Mouse (Mus musculus) adrenal gland, postnatal 25 days (tissue): ENCODE data around the gene Tspan32. TPM values are rescaled to one million over a fixed set of nuclear protein-coding genes. Genes with fewer than 3 reads are reported as not detected.

Source experiments
- DNase-seq: peaks from one replicate; pipeline ENCODE4 v3.0.0; 2021; ENCODE audit warnings: mixed read lengths
- long read RNA-seq: library from polyadenylated mRNA; stranded (forward); transcript quantifications from one replicate; pipeline ENCODE4 v2.0.0, GENCODE M21; 2021
- total RNA-seq: library from RNA; stranded (reverse); gene quantifications from 2 replicates; pipeline ENCODE4 v1.2.3, GENCODE M21; 2021

The Tspan32 gene
- total RNA-seq, result 0.21 TPM in 1 of 2 replicates, not detected in the other
- long read RNA-seq, partial matches to known transcripts, result 0 of 1 reads
- long read RNA-seq, other reads (novel, unspliced or antisense), result 0 of 1 reads

DNA sequence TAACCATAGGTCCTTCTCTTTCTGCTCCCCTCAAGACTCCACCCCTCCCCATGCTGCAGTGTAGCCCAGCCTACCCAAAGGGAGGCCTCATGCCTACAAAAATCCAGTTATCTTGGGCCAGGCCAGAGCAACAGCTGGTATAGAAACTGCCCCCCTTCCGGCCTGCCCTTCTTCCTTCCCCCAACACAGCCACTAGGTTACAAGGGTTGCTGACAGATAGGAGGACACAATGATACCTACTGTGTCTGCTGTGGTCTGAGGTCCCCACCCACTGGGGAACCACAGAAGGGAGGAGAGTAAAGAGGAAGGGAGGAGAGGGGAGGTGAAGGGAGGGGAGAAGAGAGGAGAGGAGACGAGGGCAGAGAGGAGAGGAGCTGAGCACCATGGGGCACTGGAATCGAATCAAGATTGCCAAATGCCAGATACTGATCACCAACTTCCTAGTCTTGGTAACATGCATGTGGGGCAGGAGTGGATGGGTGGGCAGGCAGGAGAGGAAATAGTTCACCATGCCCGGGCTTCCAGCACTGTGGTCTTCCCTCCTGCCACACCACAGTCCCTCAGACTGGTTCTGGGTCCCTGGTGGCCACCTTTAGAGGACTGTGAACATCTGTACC, at the start of gene Tspan32:
Gene Tspan32, plus strand, starts transcription at position 320 of the 617 bp plus-strand sequence.
- DNase-seq, result no peak

DNA sequence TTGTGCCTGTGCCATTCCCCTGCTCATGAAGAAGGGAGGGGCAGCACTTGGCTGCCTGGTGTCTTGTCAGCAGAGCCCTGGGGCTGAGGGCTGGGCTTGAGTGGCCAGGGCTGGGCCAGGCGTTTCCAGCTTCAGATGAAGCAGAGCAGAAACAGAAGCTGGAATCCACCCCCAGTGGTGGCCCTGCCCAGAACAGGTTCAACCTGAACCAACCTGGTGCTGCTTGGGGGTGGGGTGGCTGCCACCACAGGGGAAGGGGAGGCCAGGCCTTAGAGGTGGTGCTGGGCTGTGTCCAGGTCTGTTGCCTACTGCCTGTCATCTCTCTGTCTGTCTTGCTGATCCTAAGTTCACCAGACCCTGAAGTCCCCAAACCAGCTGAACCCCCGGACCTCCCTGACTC, 48.8 kb upstream of the Tspan32 start:
- DNase-seq, result no peak

- DNase-seq, result no peak
These were observed 46.0 kb upstream of the Tspan32 start for GRCm38 (mm10) chr7:142958817-142959216.

DNA sequence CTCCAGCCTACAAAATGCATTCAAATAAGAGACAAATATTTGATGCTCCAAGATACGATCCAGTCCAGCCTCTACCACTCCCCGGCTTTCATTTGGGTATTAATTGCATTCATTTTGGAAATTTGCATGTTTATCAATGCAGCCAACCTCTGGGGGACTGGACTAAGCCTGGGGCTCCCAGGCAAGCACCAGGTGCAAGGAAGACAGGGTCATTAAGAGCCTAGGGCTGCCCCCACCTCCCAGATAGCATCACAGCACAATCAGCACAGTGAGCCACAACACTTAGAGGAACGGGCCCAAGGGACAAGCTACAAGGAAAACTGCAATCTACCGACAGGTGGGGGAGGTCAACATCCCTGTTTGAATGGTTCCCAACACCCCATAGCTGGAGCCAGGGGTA, 45.1 kb upstream of the Tspan32 start:
- no peak for DNase-seq

- DNase-seq, result peak; percentile 79
These were observed 37.4 kb upstream of the Tspan32 start for GRCm38 (mm10) chr7:142967414-142967883.

DNA sequence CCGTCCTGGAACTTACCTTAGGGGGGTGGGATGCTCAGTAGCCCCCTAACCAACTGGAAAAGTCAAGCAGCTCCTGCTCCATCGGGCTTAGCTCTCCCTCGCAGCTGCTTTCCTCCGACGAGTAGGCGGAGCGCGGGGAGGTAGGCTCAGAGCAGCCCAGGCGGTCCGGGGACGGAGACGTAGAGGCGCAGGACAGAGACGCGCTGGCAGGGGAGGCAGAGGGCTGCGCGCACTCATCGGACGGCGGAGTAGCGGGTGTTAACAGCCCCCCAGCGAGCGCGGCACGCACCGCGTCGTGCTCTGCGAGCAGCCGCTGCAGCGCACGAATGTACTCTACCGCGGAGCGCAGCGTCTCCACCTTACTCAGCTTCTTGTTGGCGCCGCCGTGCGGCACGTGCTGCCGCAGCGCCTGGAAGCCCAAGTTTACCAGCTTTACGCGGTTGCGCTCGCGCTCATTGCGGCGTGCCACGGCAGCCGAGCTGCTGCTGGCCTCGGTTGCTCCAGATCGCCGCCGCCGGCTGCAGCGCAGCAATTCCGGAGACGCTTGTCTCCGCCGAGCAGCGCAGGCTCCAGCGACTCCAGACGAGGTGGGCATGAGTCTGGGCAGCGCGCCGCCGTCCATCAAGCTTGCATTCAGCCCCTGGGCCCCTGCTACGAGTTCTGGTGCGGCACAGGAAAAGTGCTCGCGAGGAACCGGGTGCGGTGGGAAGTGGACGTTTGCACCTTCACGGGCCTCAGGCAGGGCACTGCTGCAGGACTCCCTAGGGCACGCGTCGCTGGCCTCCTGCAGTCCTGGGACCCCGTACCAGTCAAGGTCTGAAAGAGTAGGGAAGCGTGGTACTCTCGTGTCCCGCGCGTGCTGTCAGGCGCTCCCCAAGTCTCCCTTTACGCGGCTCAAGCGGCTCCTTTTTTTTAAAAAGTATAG, 36.7 kb upstream of the Tspan32 start:
- DNase-seq, result peak; percentile 55

DNA sequence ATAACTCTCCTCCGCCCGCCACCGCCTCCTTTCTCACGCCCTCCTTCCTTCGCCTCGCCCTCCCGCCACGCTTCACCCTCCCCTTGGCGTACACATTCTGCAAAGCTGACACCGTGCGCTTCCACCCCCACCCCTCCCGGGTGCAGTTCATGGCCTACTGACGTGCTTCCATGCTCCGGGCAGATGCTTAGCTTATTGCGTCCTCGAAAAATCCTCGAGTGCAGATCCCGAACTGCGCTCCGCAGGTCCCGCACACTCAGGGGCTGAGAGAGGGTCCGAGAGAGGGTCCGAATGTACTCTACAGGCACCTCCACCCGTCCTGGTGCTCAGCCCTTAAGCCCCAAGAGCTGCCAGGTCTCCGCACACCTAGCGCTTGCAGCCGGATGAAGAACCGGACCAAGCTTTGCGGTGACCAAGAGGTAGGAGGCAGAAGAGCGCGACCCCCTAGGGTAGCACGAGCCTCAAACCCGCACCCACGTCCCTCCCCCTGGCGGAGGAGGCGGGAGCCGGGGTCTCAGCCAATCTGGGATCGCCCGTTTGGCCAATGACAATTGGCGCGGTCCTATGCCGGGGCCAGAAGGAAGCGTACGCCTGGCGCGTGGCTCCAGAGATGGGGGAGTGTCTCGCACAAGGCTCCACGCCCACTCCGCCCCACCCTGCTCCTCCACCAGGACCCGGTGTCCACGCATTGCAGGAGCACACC, 35.9 kb upstream of the Tspan32 start, which contains the start of gene Ascl2:
Gene Ascl2, minus strand, starts transcription at position 456 of the 703 bp plus-strand sequence.
- DNase-seq, result peak; percentile 16

GRCm38 (mm10) chr7:142981908-142982307, 22.9 kb upstream of the Tspan32 start:
- DNase-seq, result no peak

- DNase-seq, result no peak
These were observed 19.7 kb upstream of the Tspan32 start for GRCm38 (mm10) chr7:142985146-142985545.

DNA sequence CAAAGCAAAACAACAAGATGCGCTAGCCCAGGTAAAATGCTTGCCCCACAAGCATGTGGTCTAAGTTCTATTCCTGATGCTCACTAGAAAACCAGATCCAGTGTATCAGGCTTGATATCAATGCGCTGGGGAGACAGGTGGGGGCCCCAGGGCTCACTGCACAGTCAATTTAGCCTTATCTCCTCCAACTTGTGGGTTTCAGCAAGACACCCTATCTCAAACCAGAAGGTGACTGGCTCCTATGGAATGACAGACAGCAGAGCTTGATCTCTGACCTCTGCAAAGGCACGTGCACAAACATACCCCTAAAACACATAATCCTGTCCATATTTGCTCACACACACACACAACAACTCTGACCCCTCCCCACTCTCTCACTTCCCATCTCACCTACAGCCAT, 17.1 kb upstream of the Tspan32 start:
- DNase-seq, result no peak

GRCm38 (mm10) chr7:142995004-142995403, 9.8 kb upstream of the Tspan32 start:
- no peak for DNase-seq

GRCm38 (mm10) chr7:142995630-142996338, 9.1 kb upstream of the Tspan32 start:
- DNase-seq, result no peak

DNA sequence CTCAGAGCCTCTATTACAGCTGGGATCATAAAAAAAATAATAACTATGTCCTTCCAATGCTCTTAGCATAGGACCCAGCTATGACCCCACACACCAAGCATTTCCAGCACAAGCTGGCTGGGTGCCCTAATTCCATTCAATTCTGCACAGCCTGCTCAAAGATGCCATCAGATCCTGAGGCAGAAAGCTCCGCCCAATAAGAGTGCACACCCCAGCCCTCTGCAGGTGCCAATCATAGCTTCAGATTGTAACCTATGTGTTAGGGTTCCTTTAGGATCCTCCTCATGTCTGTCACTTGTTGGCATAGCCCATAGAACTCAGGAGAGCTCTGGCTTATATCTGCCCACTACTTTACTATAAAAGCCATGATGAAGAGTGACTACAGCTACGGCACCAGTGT, 7.8 kb upstream of the Tspan32 start:
- DNase-seq, result no peak

GRCm38 (mm10) chr7:142997403-142998150, 7.3 kb upstream of the Tspan32 start:
- DNase-seq, result no peak

- peak; percentile 48 for DNase-seq
These were observed 2.2 kb upstream of the Tspan32 start for GRCm38 (mm10) chr7:143002679-143003078.

GRCm38 (mm10) chr7:143005344-143006096, 674 bp downstream of the Tspan32 start:
- no peak for DNase-seq

DNA sequence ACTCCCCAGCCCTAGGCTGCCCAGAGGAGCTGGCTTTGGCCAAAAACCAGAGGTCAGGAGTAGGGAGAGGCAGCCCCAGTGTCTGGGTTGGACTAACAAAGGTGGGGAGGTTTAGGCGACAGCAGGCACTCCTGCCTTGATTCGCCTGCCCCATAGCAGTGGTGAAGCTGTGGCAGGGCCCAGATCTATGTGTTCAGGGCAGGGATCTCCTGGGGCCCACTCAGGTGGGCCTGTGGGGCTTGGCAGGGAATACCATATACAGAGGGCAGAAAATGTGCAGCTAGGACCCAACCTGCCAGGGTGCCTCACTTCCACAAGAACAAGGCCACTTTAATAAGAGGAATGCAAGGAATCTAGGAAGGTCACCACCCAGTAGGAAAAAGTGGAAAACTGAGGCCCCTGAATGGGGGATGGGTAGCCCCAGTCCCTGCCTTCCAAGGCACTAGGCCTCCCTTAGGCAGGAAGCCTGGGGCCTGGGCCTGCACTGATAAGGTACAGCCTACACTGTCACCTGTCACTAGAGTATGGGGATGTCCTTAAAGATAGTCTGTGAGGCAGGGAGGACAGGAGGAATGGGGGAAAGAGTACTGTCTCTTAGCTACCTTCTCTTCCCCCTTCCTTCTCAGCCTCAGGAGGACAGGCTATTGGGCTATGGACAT, 1.4 kb downstream of the Tspan32 start:
- no peak for DNase-seq

DNA sequence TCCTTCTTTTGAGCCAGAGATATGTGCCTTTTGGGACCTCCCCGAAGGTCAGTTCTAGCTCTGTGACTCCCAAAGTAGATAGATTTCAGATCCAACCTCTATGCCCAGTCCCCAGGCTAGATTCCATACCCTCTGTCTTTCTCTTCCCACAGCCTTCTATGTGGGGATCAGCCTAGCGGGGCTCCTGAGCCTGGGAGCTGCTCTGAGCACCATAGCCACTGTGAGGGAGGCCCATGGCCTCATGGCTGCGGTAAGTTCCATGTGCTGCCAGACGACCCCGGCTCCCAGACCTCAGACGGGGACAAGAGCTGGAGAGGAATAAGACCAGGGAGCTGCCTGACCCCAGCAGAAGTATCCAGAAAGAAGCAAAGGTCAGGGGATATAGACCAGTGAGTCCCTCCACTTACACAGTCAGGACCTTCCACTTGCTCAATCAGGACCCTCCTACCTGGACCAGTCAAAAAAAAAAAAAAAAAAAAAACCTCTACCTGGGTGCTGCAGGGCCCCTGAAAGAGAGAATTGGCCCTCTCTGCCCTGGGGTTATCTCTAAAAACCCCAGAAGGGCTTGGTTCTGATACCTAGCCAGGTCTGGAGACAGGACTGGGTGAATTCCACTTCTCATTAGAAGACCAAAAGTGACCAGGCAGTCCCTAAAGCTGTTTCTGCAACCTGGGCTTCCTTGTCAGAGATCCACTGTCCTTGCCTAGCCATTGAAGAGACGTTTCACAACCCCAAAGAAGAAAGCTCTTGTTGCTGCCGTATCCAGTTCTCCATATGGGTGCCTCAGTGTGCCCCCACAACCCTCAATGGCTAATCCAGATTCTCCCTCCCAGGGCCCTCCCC, 2.1 kb downstream of the Tspan32 start:
- DNase-seq, result no peak
